Mouse (Mus musculus): Measurements from ENCODE around the gene Tnni3k. TPM values are rescaled to one million over a fixed set of nuclear protein-coding genes. Genes with fewer than 3 reads are reported as not detected.
A peak's percentile ranks its signal among the peaks of the same experiment; 100 is the strongest.

Tnni3k gene
- total and polyA plus RNA-seq, 3 experiments, result 0.07 TPM; not detected in 2

DNA sequence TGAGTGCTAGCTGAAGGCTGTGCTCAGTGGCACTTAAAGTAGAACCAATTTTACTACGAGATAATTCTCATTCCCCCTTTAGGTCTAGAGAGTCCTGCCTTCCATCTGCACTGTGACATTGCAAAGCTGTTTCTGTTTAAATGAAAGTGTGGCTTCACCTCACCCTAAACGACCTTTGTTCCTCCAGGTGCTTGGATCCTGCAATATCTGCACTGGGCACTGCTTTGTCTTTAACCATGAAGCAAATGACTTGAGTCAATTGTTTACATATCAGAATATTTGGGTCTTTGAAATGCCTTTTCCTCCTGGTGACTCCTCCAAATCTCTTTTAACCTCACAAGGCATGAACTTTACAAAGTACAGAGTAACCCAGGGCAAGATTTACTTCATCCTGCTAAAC lies 175.7 kb downstream of the Tnni3k start:
- no peak for TF ChIP-seq GABPA (IDR thresholded peaks at IDR 0.05; ENCODE audit: insufficient replicate concordance, low read depth, low read length)
- 0 out of 2 replicates have a peak, but pooled peaks have one; percentile 42 for TF ChIP-seq SIN3A (IDR thresholded peaks at IDR 0.05; ENCODE audit: low read length)
- no peak for TF ChIP-seq ELF1 (IDR thresholded peaks at IDR 0.05; ENCODE audit: low read depth, low read length)
- TF ChIP-seq TCF12 (IDR thresholded peaks at IDR 0.05; ENCODE audit: low read depth, low read length), result 0 out of 2 replicates have a peak, but pooled peaks have one; percentile 3
- TF ChIP-seq E2F4 (IDR thresholded peaks at IDR 0.05; ENCODE audit: insufficient replicate concordance, low read depth, low read length), result no peak
- no peak for TF ChIP-seq MAX (IDR thresholded peaks at IDR 0.05; ENCODE audit: low read length)
- TF ChIP-seq MYC (IDR thresholded peaks at IDR 0.05; ENCODE audit: low read depth, low read length), result 0 out of 2 replicates have a peak, but pooled peaks have one; percentile 3
- no peak for TF ChIP-seq SMC3 (IDR thresholded peaks at IDR 0.05; ENCODE audit: low read depth, low read length)
- Histone ChIP-seq H3K4me3 (replicated peaks in 1 of 3; ENCODE audit: low read depth in 2 of 3, low read length in 2 of 3, poor library complexity in 1 of 3) (peak overlapping the region in 1 of 3 experiments; percentile 1), H3K9ac (ENCODE audit: insufficient read depth, low read depth) (no peak overlapping the region), H3K36me3 (replicated peaks in 1 of 2; ENCODE audit: control insufficient read depth in 1 of 2, insufficient read depth in 1 of 2, low read length in 1 of 2) (no peaks in the 10 kb centered on the region), H3K27ac (ENCODE audit: insufficient read depth, low read depth) (no peak overlapping the region), H3K4me1 (ENCODE audit: control insufficient read depth in 1 of 2, insufficient read depth in 2 of 2) (peaks cover 4 to 64% of the 10 kb centered on the region in 2 experiments; a peak in 3 of 4 replicates), H3K4me2 (ENCODE audit: insufficient read depth, low read depth, poor library complexity, severe bottlenecking) (peak overlapping the region; percentile 1; the same call in 1 of the 2 replicates), H3K79me2 (replicated peaks; ENCODE audit: control insufficient read depth, extremely low read depth, insufficient read depth, poor library complexity, severe bottlenecking) (no peaks in the 10 kb centered on the region), H3K9me3 (replicated peaks; ENCODE audit: low read length) (no peaks in the 10 kb centered on the region), H3K27me3 (replicated peaks) (no peaks in the 10 kb centered on the region)
- in situ Hi-C loops (cut with MboI; ENCODE audit: low pct_ligation_motif_present, low pct_unique_long_range_greater_than_20kb, low sequenced_read_pairs) (loop anchor here (25.0 kb wide), 2 partner anchors 217 to 483 kb away; partner anchors contain the start of gene Erich3), dilution Hi-C loops (cut with MboI; ENCODE audit: extremely low pct_ligation_motif_present, extremely low pct_unique_long_range_greater_than_20kb, low sequenced_read_pairs) (no loop called here)
- DNase-seq (ENCODE audit: extremely low read depth), result peak; percentile 41

DNA sequence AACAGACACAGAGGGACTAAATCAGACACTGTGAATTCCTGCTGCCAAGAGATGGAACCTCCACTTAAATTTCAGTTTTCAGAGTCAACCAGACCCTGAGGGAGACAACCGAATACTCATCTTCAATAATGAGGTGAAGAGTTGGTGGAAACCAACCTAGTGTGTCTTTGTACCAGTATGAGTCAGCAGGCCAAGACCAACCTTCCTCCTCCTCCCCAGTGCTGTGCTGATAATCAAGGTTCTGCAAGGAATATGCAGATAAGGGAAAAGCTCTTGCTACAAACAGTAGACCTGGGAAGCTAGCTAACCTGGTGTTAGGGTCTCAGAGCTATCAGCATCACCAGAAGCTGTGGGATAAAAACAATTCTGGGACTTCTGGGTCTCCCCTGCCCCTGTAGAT lies 176.1 kb downstream of the Tnni3k start:
- peak; percentile 49 for TF ChIP-seq ETS1 (conservative IDR thresholded peaks at IDR 0.05; ENCODE audit: low read depth, low read length)
- TF ChIP-seq CTCF (conservative IDR thresholded peaks at IDR 0.05 in 1 of 2, IDR thresholded peaks at IDR 0.05 in 1 of 2; ENCODE audit: low read depth in 2 of 2, low read length in 2 of 2), result no peak
- peak; percentile 94 for TF ChIP-seq IRF4 (IDR thresholded peaks at IDR 0.05; ENCODE audit: low read depth, low read length)
- TF ChIP-seq NELFE (IDR thresholded peaks at IDR 0.05; ENCODE audit: low read depth, low read length), result no peak
- TF ChIP-seq NRF1 (IDR thresholded peaks at IDR 0.05; ENCODE audit: low read depth, low read length), result no peak
- TF ChIP-seq POLR2A (IDR thresholded peaks at IDR 0.05; ENCODE audit: low read depth, low read length), result no peak
- 0 out of 2 replicates have a peak, but pooled peaks have one; percentile 6 for TF ChIP-seq SIN3A (IDR thresholded peaks at IDR 0.05; ENCODE audit: low read length)
- TF ChIP-seq TCF12 (IDR thresholded peaks at IDR 0.05; ENCODE audit: low read depth, low read length), result 0 out of 2 replicates have a peak, but pooled peaks have one; percentile 12
- peak; percentile 84 for TF ChIP-seq EP300 (IDR thresholded peaks at IDR 0.05; ENCODE audit: low read length)
- TF ChIP-seq JUND (conservative IDR thresholded peaks at IDR 0.05; ENCODE audit: low read depth, low read length), result peak; percentile 97
- peak; percentile 81 for TF ChIP-seq JUN (IDR thresholded peaks at IDR 0.05; ENCODE audit: insufficient read depth, low read depth, low read length)
- dilution Hi-C loops (cut with MboI; ENCODE audit: extremely low pct_ligation_motif_present, extremely low pct_unique_long_range_greater_than_20kb, low sequenced_read_pairs) (no loop called here), in situ Hi-C loops (cut with MboI; ENCODE audit: low pct_ligation_motif_present, low pct_unique_long_range_greater_than_20kb, low sequenced_read_pairs) (loop anchor here (25.0 kb wide), 2 partner anchors 217 to 483 kb away; partner anchors contain the start of gene Erich3)
- Histone ChIP-seq H3K4me2 (ENCODE audit: insufficient read depth, low read depth, poor library complexity, severe bottlenecking) (peak overlapping the region; percentile 1; the same call in 1 of the 2 replicates), H3K79me2 (replicated peaks; ENCODE audit: control insufficient read depth, extremely low read depth, insufficient read depth, poor library complexity, severe bottlenecking) (no peaks in the 10 kb centered on the region), H3K4me3 (replicated peaks in 1 of 3; ENCODE audit: low read depth in 2 of 3, low read length in 2 of 3, poor library complexity in 1 of 3) (peak overlapping the region in 1 of 3 experiments; percentile 1), H3K36me3 (replicated peaks in 1 of 2; ENCODE audit: control insufficient read depth in 1 of 2, insufficient read depth in 1 of 2, low read length in 1 of 2) (no peaks in the 10 kb centered on the region), H3K4me1 (ENCODE audit: control insufficient read depth in 1 of 2, insufficient read depth in 2 of 2) (peaks cover 4 to 61% of the 10 kb centered on the region in 2 experiments; a peak in 3 of 4 replicates), H3K9ac (ENCODE audit: insufficient read depth, low read depth) (no peak overlapping the region), H3K27me3 (replicated peaks) (no peaks in the 10 kb centered on the region), H3K27ac (ENCODE audit: insufficient read depth, low read depth) (peak overlapping the region; percentile 2; the same call in 1 of the 2 replicates), H3K9me3 (replicated peaks; ENCODE audit: low read length) (no peaks in the 10 kb centered on the region)
- peak; percentile 94 for DNase-seq (ENCODE audit: extremely low read depth)
